Mouse (Mus musculus): Measurements from ENCODE around the gene Gucy2e. TPM values are rescaled to one million over a fixed set of nuclear protein-coding genes. Genes with fewer than 3 reads are reported as not detected.

Gene Gucy2e
- polyA plus RNA-seq, 1 experiment from 2014 or later: not detected

- peak; percentile 59 for DNase-seq
- H3K27me3 ChIP-seq: peaks cover 8% of the 10 kb centered on the region; the same call in 1 of the 2 replicates
- 45% methylated on average over 5 of the region's 5 CpGs for WGBS (ENCODE audit: insufficient replicate concordance)
These were observed 21.5 kb upstream of the Gucy2e start for GRCm38 (mm10) chr11:69258287-69258686.

GRCm38 (mm10) chr11:69257807-69258206 lies 21.0 kb upstream of the Gucy2e start:
- Histone ChIP-seq H3K4me3 (replicated peaks) (no peak overlapping the region), H3K4me1 (replicated peaks) (peaks cover 7% of the 10 kb centered on the region), H3K27me3 (peaks cover 8% of the 10 kb centered on the region; the same call in 1 of the 2 replicates), H3K36me3 (no peaks in the 10 kb centered on the region), H3K9ac (no peak overlapping the region), H3K27ac (no peak overlapping the region), H3K4me2 (no peak overlapping the region), H3K9me3 (replicated peaks) (no peaks in the 10 kb centered on the region)
- DNase-seq (no peak), ATAC-seq (ENCODE audit: low read depth) (no peak)
- 41% methylated on average over 4 of the region's 4 CpGs for WGBS (ENCODE audit: insufficient replicate concordance)

More at GRCm38 (mm10) chr11:69258287-69258686, 21.5 kb upstream of the Gucy2e start:
- Histone ChIP-seq H3K4me1 (replicated peaks) (peaks cover 7% of the 10 kb centered on the region), H3K27ac (no peak overlapping the region), H3K4me2 (no peak overlapping the region), H3K9ac (no peak overlapping the region), H3K4me3 (replicated peaks) (no peak overlapping the region), H3K9me3 (replicated peaks) (no peaks in the 10 kb centered on the region), H3K36me3 (no peaks in the 10 kb centered on the region)
- ATAC-seq (ENCODE audit: low read depth): no peak

- 37% methylated on average over 2 of the region's 2 CpGs for WGBS (ENCODE audit: insufficient replicate concordance)
- Histone ChIP-seq H3K4me1 (replicated peaks) (peaks cover 7% of the 10 kb centered on the region), H3K4me3 (replicated peaks) (no peak overlapping the region), H3K9me3 (replicated peaks) (no peaks in the 10 kb centered on the region), H3K27ac (no peak overlapping the region), H3K9ac (no peak overlapping the region), H3K36me3 (no peaks in the 10 kb centered on the region), H3K27me3 (peaks cover 8% of the 10 kb centered on the region; the same call in 1 of the 2 replicates), H3K4me2 (no peak overlapping the region)
- DNase-seq (no peak), ATAC-seq (ENCODE audit: low read depth) (no peak)
These were observed 20.2 kb upstream of the Gucy2e start for GRCm38 (mm10) chr11:69257072-69257471.

GRCm38 (mm10) chr11:69254808-69255207 lies 18.0 kb upstream of the Gucy2e start:
- Histone ChIP-seq H3K4me2 (no peak overlapping the region), H3K27ac (no peak overlapping the region), H3K9me3 (replicated peaks) (no peaks in the 10 kb centered on the region), H3K36me3 (no peaks in the 10 kb centered on the region), H3K27me3 (peaks cover 8% of the 10 kb centered on the region; the same call in 1 of the 2 replicates), H3K9ac (no peak overlapping the region), H3K4me3 (replicated peaks) (no peak overlapping the region), H3K4me1 (replicated peaks) (peaks cover 7% of the 10 kb centered on the region)
- no peak for ATAC-seq (ENCODE audit: low read depth)
- no peak for DNase-seq
- 64% methylated on average over 5 of the region's 5 CpGs for WGBS (ENCODE audit: insufficient replicate concordance)

DNA sequence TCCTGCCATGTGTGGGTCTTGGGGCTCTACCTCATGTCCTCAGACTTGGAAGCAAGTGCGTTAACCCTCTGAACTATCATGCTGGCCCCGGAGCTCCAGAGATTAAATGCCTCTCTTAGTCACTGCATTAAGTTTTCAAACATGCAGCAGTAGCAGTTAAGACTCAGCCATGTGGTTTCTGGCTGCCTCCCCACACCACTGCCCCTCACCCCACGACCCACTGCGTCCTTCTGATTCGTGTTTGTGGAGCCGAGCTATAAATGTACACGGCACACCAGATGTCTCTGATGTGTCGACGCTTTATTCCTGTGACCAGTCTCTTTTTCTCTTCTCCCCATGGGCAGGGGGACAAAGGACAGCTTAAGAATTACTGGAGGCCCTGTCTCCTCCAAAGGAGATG lies 16.3 kb upstream of the Gucy2e start:
- Histone ChIP-seq H3K4me1 (replicated peaks) (peaks cover 3% of the 10 kb centered on the region), H3K9me3 (replicated peaks) (no peaks in the 10 kb centered on the region), H3K27ac (no peak overlapping the region), H3K4me3 (replicated peaks) (no peak overlapping the region), H3K27me3 (peaks cover 11% of the 10 kb centered on the region; the same call in 1 of the 2 replicates), H3K9ac (no peak overlapping the region), H3K36me3 (no peaks in the 10 kb centered on the region), H3K4me2 (no peak overlapping the region)
- WGBS (ENCODE audit: insufficient replicate concordance): 44% methylated on average over 9 of the region's 9 CpGs
- no peak for DNase-seq
- no peak for ATAC-seq (ENCODE audit: low read depth)

- H3K4me1 ChIP-seq (replicated peaks): no peaks in the 10 kb centered on the region
- no peak overlapping the region for H3K9ac ChIP-seq
- ATAC-seq (ENCODE audit: low read depth) (no peak), DNase-seq (no peak)
- H3K36me3 ChIP-seq: no peaks in the 10 kb centered on the region
- H3K27ac ChIP-seq: no peak overlapping the region
- H3K9me3 ChIP-seq (replicated peaks): no peaks in the 10 kb centered on the region
- WGBS (ENCODE audit: insufficient replicate concordance): 70% methylated on average over 7 of the region's 7 CpGs
- H3K27me3 ChIP-seq: peaks cover 18% of the 10 kb centered on the region; the same call in 1 of the 2 replicates
- no peak overlapping the region for H3K4me2 ChIP-seq
- no peak overlapping the region for H3K4me3 ChIP-seq (replicated peaks)
These were observed 15.1 kb upstream of the Gucy2e start for GRCm38 (mm10) chr11:69251953-69252352.

- peaks cover 18% of the 10 kb centered on the region; the same call in 1 of the 2 replicates for H3K27me3 ChIP-seq
- no peak overlapping the region for H3K9ac ChIP-seq
- H3K9me3 ChIP-seq (replicated peaks): no peaks in the 10 kb centered on the region
- DNase-seq: no peak
- H3K27ac ChIP-seq: no peak overlapping the region
- H3K36me3 ChIP-seq: no peaks in the 10 kb centered on the region
- no peaks in the 10 kb centered on the region for H3K4me1 ChIP-seq (replicated peaks)
- H3K4me3 ChIP-seq (replicated peaks): no peak overlapping the region
- 48% methylated on average over 14 of the region's 14 CpGs for WGBS (ENCODE audit: insufficient replicate concordance)
- no peak overlapping the region for H3K4me2 ChIP-seq
- ATAC-seq (ENCODE audit: low read depth): no peak
These were observed 14.5 kb upstream of the Gucy2e start for GRCm38 (mm10) chr11:69251135-69251842.

DNA sequence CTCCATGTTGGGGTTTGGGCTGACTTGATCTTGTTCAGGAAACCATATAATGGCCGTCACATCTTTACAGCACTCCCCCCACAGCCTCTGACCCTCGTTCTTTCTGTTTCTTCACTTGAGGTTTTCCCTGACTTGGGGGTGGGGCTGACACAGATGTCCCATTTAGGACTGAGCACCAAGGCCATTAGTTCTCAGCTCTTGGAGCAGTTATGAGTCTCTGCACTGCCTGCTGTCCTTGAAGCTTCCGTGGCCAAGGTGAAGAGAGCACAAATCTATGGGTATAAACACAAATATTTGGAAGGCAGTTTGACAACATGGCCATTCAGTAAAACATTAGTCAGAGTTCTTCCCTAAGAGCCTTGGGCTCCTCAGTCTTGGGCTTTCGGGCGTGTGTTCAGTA lies 13.3 kb upstream of the Gucy2e start:
- no peak for DNase-seq
- ATAC-seq (ENCODE audit: low read depth): no peak
- WGBS (ENCODE audit: insufficient replicate concordance): 63% methylated on average over 5 of the region's 5 CpGs
- H3K27me3 ChIP-seq: 0 out of 2 replicates have a peak, but pooled peaks cover 14% of the 10 kb centered on the region
- H3K36me3 ChIP-seq: no peaks in the 10 kb centered on the region
- no peak overlapping the region for H3K9ac ChIP-seq
- no peak overlapping the region for H3K27ac ChIP-seq
- no peaks in the 10 kb centered on the region for H3K9me3 ChIP-seq (replicated peaks)
- H3K4me1 ChIP-seq (replicated peaks): no peaks in the 10 kb centered on the region
- no peak overlapping the region for H3K4me2 ChIP-seq
- no peak overlapping the region for H3K4me3 ChIP-seq (replicated peaks)

GRCm38 (mm10) chr11:69249131-69249530 lies 12.3 kb upstream of the Gucy2e start:
- Histone ChIP-seq H3K27me3 (0 out of 2 replicates have a peak, but pooled peaks cover 9% of the 10 kb centered on the region), H3K9me3 (replicated peaks) (no peaks in the 10 kb centered on the region), H3K4me1 (replicated peaks) (no peaks in the 10 kb centered on the region), H3K4me2 (no peak overlapping the region), H3K27ac (no peak overlapping the region), H3K9ac (no peak overlapping the region), H3K36me3 (no peaks in the 10 kb centered on the region), H3K4me3 (replicated peaks) (no peak overlapping the region)
- ATAC-seq (ENCODE audit: low read depth) (no peak), DNase-seq (no peak)
- WGBS (ENCODE audit: insufficient replicate concordance): 82% methylated on average over 3 of the region's 3 CpGs

- H3K36me3 ChIP-seq: no peaks in the 10 kb centered on the region
- no peaks in the 10 kb centered on the region for H3K4me1 ChIP-seq (replicated peaks)
- WGBS (ENCODE audit: insufficient replicate concordance): 10% methylated on average over 2 of the region's 2 CpGs
- H3K27me3 ChIP-seq: 0 out of 2 replicates have a peak, but pooled peaks cover 10% of the 10 kb centered on the region
- no peak overlapping the region for H3K27ac ChIP-seq
- H3K9ac ChIP-seq: no peak overlapping the region
- no peak overlapping the region for H3K4me2 ChIP-seq
- ATAC-seq (ENCODE audit: low read depth) (no peak), DNase-seq (no peak)
- no peaks in the 10 kb centered on the region for H3K9me3 ChIP-seq (replicated peaks)
- H3K4me3 ChIP-seq (replicated peaks): no peak overlapping the region
These were observed 8.8 kb upstream of the Gucy2e start for GRCm38 (mm10) chr11:69245643-69246042.

DNA sequence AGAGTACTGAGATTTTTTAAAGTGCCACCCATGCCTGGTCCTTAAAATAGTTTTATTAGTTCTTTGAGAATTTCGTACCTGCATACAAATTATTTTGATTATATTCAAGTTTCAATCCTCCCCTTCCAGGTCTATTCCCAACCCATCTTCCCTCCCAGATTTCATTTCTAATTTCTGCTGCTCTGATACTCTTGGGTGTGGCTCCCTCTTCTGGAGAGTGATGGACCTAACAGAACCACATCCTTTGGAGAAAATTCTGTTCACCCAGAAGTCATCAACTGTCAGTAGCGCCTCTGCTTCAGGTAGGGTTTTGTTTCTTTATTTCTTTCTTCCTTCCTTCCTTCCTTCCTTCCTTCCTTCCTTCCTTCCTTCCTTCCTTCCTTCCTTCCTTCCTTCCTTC lies 8.1 kb upstream of the Gucy2e start:
- Histone ChIP-seq H3K27ac (no peak overlapping the region), H3K9me3 (replicated peaks) (no peaks in the 10 kb centered on the region), H3K9ac (no peak overlapping the region), H3K27me3 (0 out of 2 replicates have a peak, but pooled peaks cover 11% of the 10 kb centered on the region), H3K4me2 (no peak overlapping the region), H3K4me1 (replicated peaks) (no peaks in the 10 kb centered on the region), H3K4me3 (replicated peaks) (no peak overlapping the region), H3K36me3 (no peaks in the 10 kb centered on the region)
- DNase-seq (no peak), ATAC-seq (ENCODE audit: low read depth) (no peak)
- 7% methylated on average over 2 of the region's 2 CpGs for WGBS (ENCODE audit: insufficient replicate concordance)
